Mouse (Mus musculus) CH12.LX (cell line): ENCODE measurements around the gene Lgals7.

Experiments
- CTCF ChIP-seq, 2 experiments: IDR thresholded peaks in 1 of 2; conservative IDR thresholded peaks in 1 of 2; 2 replicates each; pipeline ENCODE4 v1.5.1; 2011 to 2012; ENCODE audit warnings: low read depth in 2 of 2, low read length in 2 of 2, improper control_type of control experiment in 1 of 2, inconsistent platforms in 1 of 2, mild to moderate bottlenecking in 1 of 2, moderate library complexity in 1 of 2
- EP300 ChIP-seq: IDR thresholded peaks from 2 replicates; pipeline ENCODE4 v1.6.1; 2011; ENCODE audit warnings: low read length, improper control_type of control experiment
- KAT2A ChIP-seq: IDR thresholded peaks from 2 replicates; pipeline ENCODE4 v1.6.1; 2012; ENCODE audit warnings: low read length, improper control_type of control experiment, inconsistent platforms; ENCODE audit not compliant: insufficient replicate concordance
- MAZ ChIP-seq: IDR thresholded peaks from 2 replicates; pipeline ENCODE4 v1.6.1; 2012; ENCODE audit warnings: low read depth, mild to moderate bottlenecking, inconsistent platforms, low read length, improper control_type of control experiment, moderate library complexity
- POLR2A ChIP-seq: IDR thresholded peaks from 2 replicates; pipeline ENCODE4 v1.6.1; 2011; ENCODE audit warnings: low read depth, mild to moderate bottlenecking, improper control_type of control experiment, low read length

DNA sequence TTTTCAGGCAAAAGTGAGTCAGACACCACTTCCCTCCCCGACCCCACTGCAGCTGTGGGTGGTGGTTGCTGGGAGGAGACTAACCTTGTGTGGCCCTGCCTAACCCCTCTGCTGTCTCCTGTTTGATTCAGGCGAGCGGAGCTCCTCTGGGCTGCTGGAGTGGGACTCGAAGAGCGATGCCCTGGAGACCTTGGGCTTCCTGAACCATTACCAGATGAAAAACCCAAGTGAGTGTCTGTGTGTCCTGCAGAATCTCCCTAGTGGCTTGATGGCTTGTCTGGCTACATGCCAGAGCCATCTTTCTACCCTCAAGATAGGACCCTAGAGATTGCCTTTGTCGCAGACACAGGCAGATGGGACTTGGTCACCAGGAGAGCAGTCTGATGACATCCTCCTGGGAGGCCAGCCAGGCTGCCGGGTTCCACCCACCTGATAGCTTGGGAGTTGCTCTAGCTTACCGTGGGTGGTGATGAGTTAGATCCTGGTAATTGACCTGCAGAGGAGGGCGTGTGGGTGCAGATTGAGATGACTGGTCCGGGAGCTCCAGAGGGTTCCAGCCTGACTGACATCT, 42.3 kb upstream of the Lgals7 start:
- TF ChIP-seq POLR2A (no peak), EP300 (peak; percentile 45; the same call in 1 of the 2 replicates), MAZ (no peak), CTCF (conservative IDR thresholded peaks at IDR 0.05 in 1 of 2, IDR thresholded peaks at IDR 0.05 in 1 of 2; ENCODE audit: low read depth in 2 of 2, low read length in 2 of 2) (no peak), KAT2A (no peak)
